Mouse (Mus musculus) urinary bladder, adult 18-20 months (tissue): ENCODE data around the gene Angel2.
"Not testable (repeated sequence)": the region's sequence is repeated elsewhere in the genome, so short reads cannot be mapped to it uniquely, and the experiment has no call there.

Experiments used
- DNase-seq, 2 experiments: peaks; one replicate each; pipeline ENCODE4 v3.0.0; 2022; ENCODE audit warnings: low spot score in 2 of 2, mixed read lengths in 2 of 2

Gene Angel2

DNA sequence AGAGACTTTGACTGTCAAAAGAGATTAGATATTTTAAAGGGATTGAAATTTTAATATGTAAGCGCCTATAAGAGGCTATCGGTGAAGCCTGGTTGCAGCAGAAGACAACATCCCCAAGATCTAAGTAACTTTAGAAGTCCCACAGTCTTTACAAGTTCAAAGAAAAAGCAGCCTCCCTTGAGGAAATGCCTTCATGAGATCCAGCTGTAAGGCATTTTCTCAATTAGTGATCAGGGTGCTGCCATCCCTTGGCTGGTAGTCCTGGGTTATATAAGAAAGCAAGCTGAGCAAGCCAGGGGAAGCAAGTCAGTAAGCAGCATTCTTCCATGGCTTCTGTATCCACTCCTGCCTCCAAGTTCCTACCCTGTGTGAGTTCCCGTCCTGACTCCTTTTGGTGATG, at the start of gene Angel2:
Gene Angel2 (plus strand): TSS at position 301 of the 400 bp plus-strand sequence.
- DNase-seq, result not testable (repeated sequence)

DNA sequence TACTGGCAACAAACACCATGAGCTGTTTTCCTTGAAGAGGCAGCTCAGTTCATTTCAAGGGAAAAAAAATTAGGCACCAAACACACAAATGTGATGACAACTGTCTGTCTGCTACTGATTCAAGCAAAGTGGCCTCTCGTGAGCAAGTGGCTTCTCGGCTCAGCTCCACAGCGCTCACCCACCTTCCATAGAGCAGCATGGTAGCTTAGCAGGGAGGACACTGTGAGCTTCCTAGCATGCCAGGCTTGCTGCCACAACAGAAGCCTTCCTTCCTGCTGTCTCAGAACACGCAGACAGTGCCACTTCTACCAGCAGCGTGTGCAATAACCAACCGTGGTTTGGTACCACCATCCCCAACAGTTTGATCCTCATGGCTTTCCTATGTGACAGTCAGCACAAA, 49.2 kb upstream of the Angel2 start:
- DNase-seq, result no peak

DNA sequence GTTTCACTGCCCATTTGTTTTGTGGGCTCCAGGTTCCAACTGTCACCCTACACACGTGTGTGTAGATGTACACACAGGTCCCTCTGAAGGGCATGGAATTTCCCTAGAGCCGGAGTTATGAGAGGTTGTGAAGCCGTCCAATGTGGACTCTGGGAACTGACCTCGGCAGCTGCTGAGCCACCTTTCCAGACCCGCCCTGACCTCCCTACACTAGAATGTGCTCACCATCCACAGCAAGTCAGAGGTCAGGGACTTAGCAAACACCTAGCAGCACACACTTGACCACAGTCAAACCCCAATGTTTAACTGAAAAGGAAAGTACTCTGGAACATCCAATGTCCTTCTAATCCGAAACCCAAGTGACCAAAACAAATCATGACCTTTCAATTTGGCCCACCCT, 44.3 kb upstream of the Angel2 start:
- no peak for DNase-seq

DNA sequence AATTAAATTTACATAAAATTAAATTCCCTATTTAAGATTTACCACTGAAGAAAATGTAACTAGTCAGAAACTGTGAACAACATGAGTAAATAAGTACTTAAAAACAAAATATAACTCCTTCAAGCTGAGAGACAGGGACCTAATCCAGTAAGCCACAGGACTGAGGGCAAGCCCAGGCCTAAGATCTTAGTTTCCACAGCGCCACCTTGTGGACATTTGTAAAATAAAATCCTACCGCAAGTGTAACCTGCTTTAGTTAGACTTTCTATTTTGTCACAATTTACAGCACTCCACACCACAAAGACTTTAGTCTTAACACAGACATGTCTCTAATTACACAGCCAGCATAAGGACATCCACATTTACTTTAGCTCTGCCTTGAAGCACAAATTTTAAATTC, 43.5 kb upstream of the Angel2 start:
- DNase-seq, result peak in 1 of 2 experiments; percentile 9

DNA sequence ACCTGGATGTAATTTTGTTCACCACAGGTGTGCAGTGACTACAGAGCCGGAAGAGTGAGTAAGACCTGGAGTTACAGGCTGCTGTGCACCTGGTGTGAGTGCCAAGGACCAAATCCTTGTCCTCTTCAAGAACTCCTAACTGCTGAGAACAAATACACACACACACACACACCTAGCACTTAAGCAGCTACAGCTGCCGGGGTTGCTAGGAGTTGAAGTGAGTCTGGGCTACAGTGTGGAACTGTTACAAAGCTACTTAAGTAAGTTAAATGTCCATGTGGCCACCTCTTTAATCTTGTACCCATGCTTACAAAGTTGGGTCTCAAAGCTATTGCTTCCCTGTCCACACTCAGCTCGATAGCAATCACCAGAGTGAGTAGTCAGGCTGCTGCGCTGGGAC, 38.9 kb upstream of the Angel2 start:
- DNase-seq, result no peak

DNA sequence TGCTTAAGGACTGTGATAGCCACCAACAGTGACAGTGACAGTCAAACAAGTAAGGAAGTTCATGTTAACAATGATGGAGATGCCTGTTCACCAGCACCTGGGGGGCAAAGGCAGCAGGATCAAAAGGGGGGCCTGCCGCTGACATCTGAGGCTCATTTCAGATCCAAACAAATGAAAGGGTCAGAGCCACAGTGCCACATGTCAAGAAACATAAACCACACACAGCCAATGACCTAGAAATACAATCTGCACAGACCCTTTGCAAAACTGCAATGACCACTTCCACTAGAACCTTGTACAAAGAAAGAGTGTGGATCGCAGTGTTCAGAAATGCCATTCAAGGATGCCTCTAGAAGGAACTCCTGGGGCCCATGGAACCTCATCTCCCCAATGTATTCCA, 36.9 kb upstream of the Angel2 start:
- no peak for DNase-seq

DNA sequence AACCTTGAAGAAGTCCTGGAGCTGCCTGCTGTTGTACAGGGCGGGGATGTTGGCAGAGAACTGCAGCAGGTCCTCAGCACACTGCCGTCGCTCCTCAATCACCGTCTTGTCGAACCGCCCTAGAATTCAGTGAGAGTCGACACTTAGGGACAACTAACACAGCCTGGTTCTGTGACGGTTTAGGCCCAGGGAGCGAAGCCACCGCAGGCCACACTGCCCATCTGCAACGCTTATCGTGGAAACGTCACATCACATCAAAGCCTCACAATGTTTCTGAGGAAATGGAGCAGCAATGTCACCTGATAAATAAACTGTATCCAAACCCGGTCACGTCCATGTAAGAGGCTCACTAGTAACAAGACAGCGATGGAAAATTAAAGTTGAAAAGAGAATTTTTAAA, 36.3 kb upstream of the Angel2 start:
- DNase-seq, result no peak

DNA sequence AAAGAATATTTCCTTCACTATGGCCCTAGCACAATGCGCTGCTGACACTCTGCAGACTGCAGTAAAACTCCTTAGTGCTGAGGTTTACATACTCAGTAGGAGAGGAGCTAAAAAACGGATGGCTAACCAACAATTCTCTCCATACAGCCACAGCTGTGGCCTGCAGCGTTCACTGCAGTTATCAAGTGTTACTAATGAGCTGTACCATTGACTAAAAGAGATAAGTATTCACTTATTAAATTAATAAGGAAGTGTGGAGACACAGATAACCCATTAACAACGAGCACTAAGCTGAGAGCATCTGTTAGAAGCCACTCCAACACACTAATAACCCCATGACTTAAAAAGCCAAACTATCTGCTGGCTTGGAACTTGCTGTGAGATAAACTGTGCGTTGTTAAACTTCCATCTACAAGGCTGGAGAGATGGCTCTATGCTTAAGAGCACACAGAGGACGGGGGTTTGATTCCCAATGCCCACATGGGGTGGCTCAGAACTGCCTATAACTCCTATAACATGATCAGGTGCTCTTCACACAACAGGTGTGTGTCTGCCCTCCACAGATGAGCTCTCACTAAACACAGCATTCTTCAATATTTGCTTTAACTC, 31.2 kb upstream of the Angel2 start:
- DNase-seq, result no peak

DNA sequence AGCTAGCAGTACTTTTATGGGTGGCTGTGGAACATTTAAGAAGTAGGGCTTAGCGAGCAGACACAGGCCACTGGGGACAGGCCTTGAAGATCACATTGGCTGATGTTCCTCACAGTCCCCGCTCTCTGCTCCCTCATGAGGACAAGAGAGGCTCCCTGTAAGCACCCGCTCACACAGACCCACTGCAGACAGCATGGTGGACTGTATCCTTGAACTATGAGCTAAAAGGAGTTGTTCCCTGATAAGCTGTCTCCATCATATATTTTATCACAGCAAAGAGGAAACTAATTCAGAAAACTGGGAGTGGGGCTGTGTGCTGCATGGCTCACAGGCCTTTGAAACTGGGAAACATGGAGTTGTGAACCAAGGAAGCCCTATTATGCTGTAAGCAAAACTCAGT, 26.7 kb upstream of the Angel2 start:
- no peak for DNase-seq

DNA sequence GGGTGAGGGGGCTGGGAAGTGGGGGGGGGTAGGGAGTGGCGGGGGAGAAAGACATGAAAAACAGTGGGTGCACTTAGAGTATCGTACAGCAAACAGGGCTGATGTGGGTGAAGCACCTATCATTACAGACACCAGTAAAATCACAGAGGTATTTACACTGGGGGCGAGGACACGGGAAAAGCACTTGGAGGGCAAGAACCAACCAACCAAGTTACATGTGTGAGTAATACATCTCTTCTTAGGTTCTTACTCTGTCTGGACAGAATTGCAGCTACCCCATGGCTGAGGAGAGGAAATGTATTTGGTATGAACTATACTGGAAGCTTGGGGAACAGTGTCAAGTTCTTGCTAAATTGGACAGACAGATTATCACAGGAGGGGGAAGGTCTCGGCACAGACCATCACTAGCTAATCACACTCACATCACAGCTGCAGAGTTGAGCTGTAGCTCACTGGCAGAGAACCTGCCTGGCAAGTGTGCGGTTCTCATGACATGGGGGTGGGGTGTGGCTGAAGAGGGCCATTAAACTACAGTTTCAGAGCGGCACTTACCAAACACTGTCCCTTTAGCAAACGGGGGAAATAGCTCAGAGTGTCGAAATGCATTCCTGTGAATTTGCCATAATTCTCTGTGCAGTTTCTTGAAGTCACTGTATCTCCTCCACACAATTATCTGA, 25.9 kb upstream of the Angel2 start:
- DNase-seq, result peak; percentile 38 to 42

DNA sequence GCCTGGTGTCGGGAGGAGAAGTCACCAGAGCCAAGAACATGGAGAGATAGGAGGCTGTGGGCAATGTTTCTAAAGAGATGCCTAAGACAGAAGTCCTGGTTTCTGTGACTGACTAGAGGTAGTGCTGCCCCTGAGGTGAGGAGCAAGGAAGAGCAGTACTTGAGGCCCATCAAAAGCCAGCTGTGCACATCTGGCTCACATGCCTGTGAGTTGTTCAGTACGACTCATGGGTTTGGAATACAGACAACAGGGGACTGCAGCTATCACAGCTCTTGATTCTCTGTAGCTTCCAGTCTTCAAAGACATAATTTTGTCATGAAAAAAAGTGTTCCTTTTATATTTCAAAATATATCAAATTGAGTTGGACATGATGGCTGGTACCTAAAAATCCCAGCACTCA, 23.8 kb upstream of the Angel2 start:
- no peak for DNase-seq

DNA sequence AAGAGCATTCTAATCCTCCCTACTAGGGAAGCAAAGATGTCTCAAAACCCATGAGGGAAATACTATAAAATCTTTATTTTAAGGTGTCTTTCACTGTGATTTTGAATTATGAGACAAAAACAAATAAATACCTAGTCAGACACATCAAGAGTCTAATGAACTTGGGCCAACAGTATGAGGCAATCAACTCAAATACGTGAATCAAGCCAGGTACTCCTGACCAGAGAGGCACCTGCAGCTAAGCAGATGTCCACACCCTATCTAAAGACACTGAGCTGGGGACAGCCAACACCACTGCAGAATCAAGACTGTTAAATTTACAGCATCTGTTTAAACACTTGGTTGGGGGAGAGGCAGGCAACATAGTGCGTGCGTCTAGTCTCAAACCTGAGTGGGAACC, 20.8 kb upstream of the Angel2 start:
- DNase-seq, result no peak

DNA sequence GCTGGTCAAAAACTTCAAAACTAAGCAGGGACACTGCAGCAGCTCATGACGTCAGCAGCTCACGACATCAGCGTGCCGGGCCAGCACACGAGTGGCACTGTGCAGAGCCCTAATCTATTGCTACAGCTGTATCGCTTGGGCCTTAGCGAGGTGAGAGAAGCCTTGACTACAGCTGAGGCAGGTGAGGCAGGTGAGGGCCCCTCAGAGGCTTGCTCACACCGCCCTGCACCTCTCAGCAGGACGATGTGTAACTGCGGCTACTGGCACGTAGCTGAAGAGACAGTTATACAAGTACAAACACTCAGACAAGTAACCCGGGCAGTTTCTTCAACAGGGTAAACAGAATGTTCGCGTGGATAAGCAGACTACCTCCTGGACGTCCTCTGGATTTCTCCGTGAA, 20.2 kb upstream of the Angel2 start:
- DNase-seq, result no peak

DNA sequence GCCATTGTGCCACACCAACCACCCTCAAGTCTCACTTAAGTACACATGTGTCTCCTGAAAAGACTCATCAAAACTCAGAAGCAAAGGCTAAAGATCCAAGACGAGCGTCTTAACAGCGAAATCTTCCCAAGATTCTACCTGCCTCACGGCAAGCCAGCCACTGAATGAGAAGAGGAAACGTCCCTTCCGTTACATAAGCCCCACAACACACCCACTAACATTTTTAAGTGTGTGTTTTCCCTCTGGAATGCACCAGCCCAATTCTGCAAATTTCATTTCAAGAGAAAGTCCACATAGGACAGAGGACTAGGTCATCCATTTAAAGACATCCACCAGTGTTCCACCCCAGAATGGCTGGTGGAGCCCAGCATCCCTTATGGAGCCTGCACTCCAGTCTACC, 14.1 kb upstream of the Angel2 start:
- no peak for DNase-seq

DNA sequence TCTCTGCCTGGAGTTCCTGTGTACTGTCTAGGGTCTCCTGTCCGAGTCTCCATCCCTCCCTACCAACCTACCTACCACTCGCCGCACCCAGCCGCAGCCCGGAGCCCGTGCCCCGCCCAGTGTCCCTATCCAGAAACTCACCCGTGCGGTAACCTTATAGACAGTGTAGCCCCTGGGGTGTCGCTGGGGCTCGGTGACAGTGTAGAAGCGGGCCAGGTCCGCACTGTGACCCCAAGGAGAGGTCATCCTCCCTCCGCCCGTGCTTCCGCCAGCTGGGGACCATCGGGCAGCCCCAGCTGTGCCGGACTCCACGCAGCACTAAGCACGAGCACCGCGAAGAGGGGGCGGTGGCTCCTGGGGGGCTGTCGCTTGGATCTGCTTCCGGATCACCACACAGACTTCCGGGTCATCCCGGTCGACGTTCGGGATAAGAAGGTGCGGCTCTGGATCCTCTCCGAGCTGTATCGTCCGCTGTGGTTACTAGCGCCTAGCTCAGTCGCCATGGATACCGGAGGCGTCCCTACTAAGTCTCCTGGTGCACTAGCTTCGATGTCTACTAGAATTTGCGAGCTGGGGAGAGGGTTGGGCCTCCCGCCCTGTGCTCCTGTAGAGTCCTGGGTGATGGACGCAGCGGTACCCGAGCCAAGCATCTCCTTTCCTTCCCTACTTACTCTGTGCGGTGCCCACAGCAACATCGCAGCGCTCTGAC, 13.3 kb upstream of the Angel2 start, which contains the start of gene Rps6kc1:
Gene Rps6kc1 (minus strand): TSS at position 356 of the 709 bp plus-strand sequence.
- peak; percentile 68 to 77 for DNase-seq

DNA sequence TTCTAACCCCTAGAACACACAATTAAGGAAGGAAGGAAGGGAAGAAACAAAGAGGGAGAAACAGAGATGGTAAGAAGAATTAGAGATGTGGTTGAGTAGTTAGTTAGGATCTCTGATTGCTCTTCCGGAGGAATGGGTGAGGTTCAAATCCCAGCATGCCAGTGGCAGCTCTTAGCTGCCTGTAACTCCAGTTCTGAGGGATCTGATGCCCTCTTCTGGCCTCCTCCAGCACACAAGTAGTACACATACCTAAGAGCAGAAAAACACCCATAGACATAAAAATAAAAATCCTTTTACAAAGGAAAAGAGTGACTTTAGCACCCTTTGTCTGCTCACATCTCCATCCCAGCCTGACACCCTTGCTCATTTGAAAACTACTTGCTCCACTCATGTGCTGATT, 12.3 kb upstream of the Angel2 start:
- DNase-seq, result no peak

DNA sequence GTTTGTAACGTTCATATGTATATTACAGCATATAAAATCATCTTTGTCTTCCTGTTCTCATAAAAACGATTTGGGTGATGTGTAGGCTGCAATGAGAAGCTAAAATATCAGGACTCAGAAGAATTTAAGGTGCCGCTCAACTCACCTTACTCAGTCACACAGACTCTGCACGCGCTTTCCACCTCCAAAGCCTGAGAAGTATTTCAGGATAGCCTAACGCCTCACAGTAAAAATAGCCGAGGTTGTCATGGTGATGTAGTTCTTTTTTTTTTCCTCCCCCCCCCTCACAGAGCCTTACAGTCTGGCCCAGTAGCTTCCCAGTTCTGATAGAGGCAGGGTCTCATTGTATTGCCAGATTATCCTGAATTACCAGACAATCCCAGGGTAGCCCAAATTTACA, 6.0 kb upstream of the Angel2 start:
- no peak for DNase-seq

DNA sequence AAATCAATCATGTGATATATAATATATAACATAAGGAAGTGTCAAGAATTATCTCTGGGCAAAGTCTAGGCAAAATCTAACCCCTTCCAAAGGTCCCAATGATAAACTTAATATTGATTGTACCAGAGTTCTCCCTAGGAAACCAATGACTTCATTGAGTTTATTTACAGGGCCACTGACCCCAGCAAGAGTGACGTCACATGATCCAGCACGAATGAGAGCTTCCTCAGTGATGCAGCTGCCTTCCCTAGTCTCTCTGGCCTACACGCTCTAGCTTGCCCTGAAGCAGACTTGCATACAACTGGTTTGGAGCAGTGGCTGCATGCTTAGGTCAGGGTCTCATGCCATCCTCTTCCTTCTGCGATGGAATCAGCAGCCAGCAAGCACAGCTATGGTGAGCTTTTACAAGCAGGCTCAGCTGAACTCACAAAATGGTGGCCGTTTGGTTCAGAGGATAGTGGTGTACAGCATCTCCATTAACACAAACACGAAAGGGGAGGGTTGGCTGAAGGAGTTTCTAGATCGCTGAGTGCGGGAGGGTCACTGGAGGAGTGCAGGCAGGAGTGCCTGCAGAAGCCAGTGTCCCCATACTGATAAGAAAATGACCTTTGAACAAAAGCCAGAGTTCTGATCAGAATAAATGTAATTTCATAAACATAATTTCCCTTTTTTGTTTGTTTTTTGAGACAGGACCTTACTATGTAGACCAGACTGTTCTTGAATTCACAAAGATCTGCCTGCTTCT, 5.0 kb upstream of the Angel2 start:
- no peak for DNase-seq

DNA sequence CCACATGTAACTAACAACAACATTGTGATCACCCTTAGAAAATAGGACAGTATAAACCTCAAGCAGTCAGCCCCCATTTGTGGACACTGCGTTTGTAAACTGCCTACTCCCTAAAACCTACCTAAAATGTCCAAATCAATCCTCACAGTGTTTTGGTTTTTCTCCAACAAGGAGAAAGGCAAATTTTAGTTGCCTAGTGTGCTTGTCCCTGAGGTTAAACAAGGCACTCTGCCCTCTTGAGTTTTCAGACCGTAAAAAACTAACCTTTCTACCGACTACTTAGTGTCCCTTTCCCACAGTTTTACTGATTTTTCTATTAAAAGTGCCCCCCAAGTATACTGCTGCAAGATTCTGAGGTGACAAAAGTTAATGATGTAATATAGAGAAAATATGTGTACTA, 2.4 kb downstream of the Angel2 start:
- no peak for DNase-seq

DNA sequence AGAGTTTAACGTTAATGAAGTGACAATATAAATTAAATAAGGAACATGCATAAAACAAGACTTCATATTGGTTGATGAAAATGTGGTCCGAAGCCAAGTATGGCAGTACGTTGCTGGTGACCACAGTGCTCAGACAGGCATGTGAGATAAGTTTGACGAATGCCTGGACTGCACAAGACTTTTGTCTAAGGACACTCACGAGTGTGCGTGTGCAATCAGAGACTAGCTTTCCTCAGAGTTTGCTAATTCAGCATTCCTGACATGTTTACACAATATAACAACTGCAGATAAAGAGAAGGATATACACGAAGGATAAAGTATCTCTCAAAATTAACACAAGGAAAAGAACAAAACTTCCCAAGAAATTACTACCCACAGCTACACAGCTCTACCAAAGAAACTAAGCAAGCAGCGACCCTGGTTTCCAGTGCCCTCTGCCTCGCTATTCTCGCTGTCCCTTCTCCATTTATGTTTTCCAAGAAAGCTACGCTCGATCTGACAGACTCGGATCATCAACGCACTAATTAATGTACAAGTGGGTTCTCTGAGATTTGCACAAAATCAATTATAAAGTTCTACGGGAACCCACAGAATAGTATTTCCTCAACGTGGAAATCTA, 2.9 kb downstream of the Angel2 start:
- DNase-seq, result no peak

DNA sequence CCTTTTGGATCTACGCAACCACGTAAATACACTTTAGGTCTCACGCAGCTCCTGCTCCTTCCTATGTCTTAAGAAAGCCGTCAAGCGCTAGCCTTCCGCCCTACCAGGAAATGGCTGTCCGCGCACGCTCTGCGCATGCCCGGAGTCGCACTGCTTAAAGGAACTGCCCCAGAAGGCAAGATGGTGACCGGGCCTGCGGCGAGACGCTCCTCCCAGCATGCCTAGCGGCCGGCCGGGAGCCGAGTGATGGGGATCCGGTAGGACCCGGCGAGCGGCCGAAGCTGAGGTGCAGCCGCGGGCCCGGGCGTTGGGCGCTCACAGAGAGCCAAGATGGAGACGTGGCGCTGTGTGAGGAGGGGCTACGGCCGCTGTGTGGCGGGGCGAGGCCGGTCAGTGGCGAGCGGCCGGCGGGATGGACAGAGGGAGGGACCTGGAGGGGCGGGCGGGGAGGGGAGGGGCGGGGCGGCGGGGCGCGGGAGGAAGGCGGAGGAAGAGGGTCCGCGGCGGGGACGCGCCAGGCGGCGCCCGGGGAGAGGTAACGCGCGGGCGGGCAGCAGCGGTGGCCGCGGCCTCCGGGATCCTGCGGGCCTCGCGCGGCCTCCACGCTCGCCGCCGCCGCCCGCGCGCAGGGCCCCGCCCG, 3.6 kb downstream of the Angel2 start:
- peak; percentile 96 to 97 for DNase-seq
